In genomic region chr5:135666890-135667289, GRCm38 (mm10) we compare ENCODE assay signal across 27 mouse cellular contexts.
"Had no signal": no experiment of that assay in that cellular context is flagged by ENCODE, and none has a peak within 500 bp of the region (broad histone marks: within the 10 kb centered on the region; RNA-seq: fewer than 3 reads in every experiment).

No protein-coding gene starts in this region.

- DNase-seq: cerebellum, adult 9-10 months; cerebellum, adult 9-11 months; cerebellum, postnatal 10 days; cerebellum, postnatal 14 days; cerebellum, postnatal 25 days; cerebellum, postnatal 36 days; embryo, embryonic 11 days; forebrain, postnatal 0 days; gastrocnemius, adult 2 months; gastrocnemius, postnatal 10 days; gastrocnemius, postnatal 14 days; gastrocnemius, postnatal 25 days; gastrocnemius, postnatal 36 days; heart, adult 11 months; heart, adult 18-20 months; heart, adult 2 months had no signal

- H3K9me3 ChIP-seq: embryonic facial prominence, embryonic 12.5 days; embryonic facial prominence, embryonic 15.5 days; forebrain, embryonic 10.5 days; forebrain, embryonic 12.5 days; forebrain, embryonic 15.5 days had no signal

- H3K4me1 ChIP-seq: forebrain, embryonic 13.5 days; forebrain, embryonic 15.5 days had no signal

- H3K36me3 ChIP-seq: embryonic facial prominence, embryonic 10.5 days; embryonic facial prominence, embryonic 12.5 days; embryonic facial prominence, embryonic 13.5 days; embryonic facial prominence, embryonic 15.5 days; forebrain, embryonic 10.5 days; forebrain, embryonic 12.5 days; forebrain, embryonic 15.5 days had no signal

- ATAC-seq: forebrain, embryonic 13.5 days; forebrain, embryonic 14.5 days; forebrain, embryonic 15.5 days; forebrain, embryonic 16.5 days; forebrain, postnatal 0 days had no signal

- H3K27ac ChIP-seq: embryonic facial prominence, embryonic 10.5 days; embryonic facial prominence, embryonic 12.5 days; embryonic facial prominence, embryonic 13.5 days; embryonic facial prominence, embryonic 15.5 days; forebrain, embryonic 10.5 days; forebrain, embryonic 12.5 days; forebrain, embryonic 13.5 days; forebrain, embryonic 15.5 days; gastrocnemius, adult 2 months; heart, adult 2 months had no signal

- H3K9ac ChIP-seq: embryonic facial prominence, embryonic 12.5 days; embryonic facial prominence, embryonic 13.5 days; embryonic facial prominence, embryonic 15.5 days; forebrain, embryonic 12.5 days; forebrain, embryonic 13.5 days; forebrain, embryonic 15.5 days; forebrain, postnatal 0 days had no signal

- H3K27me3 ChIP-seq: embryonic facial prominence, embryonic 12.5 days; embryonic facial prominence, embryonic 13.5 days; embryonic facial prominence, embryonic 15.5 days; forebrain, embryonic 12.5 days; forebrain, embryonic 13.5 days; forebrain, embryonic 15.5 days had no signal

- H3K4me2 ChIP-seq: embryonic facial prominence, embryonic 12.5 days; embryonic facial prominence, embryonic 13.5 days; embryonic facial prominence, embryonic 15.5 days; forebrain, embryonic 12.5 days; forebrain, embryonic 13.5 days; forebrain, embryonic 15.5 days had no signal

- H3K4me3 ChIP-seq: embryonic facial prominence, embryonic 10.5 days; embryonic facial prominence, embryonic 12.5 days; embryonic facial prominence, embryonic 13.5 days; embryonic facial prominence, embryonic 15.5 days; erythroblast, embryonic 14.5 days; forebrain, embryonic 10.5 days; forebrain, embryonic 12.5 days; forebrain, embryonic 13.5 days; forebrain, embryonic 15.5 days; gastrocnemius, adult 2 months; heart, adult 2 months had no signal
